Mouse (Mus musculus) hindbrain, embryonic 13.5 days (tissue): ENCODE data around the gene Tmem170b. TPM values are rescaled to one million over a fixed set of nuclear protein-coding genes. Genes with fewer than 3 reads are reported as not detected.

Source experiments
- ATAC-seq: fragments of 200-750 bp; cut with Nextera tagmentation; 2 replicates; pipeline ENCODE4 v1.8.0; 2017; ENCODE audit warnings: moderate TSS enrichment; ENCODE audit not compliant: low FRiP score
- H3K27ac ChIP-seq: fragments of 300-500 bp; sonication (generic); 2 replicates; pipeline ENCODE4 v1.5.1; 2015; ENCODE audit warnings: inconsistent platforms, mild to moderate bottlenecking, moderate library complexity
- H3K27me3 ChIP-seq: fragments of 300-500 bp; sonication (generic); 2 replicates; pipeline ENCODE4 v1.6.1; 2015; ENCODE audit warnings: mild to moderate bottlenecking, inconsistent platforms
- H3K36me3 ChIP-seq: fragments of 300-500 bp; sonication (generic); 2 replicates; pipeline ENCODE4 v1.6.1; 2015; ENCODE audit warnings: mild to moderate bottlenecking, inconsistent platforms
- H3K4me1 ChIP-seq: fragments of 300-500 bp; sonication (generic); replicated peaks from 2 replicates; pipeline ENCODE4 v1.6.1; 2015; ENCODE audit warnings: inconsistent platforms
- H3K4me2 ChIP-seq: fragments of 300-500 bp; sonication (generic); 2 replicates; pipeline ENCODE4 v1.6.1; 2015; ENCODE audit warnings: inconsistent platforms, mild to moderate bottlenecking, moderate library complexity
- H3K4me3 ChIP-seq: fragments of 300-500 bp; sonication (generic); 2 replicates; pipeline ENCODE4 v1.5.1; 2015; ENCODE audit warnings: mild to moderate bottlenecking, inconsistent platforms
- H3K9ac ChIP-seq: fragments of 300-500 bp; sonication (generic); 2 replicates; pipeline ENCODE4 v1.6.1; 2015; ENCODE audit warnings: mild to moderate bottlenecking, inconsistent platforms
- H3K9me3 ChIP-seq: fragments of 300-500 bp; sonication (generic); 2 replicates; pipeline ENCODE4 v1.6.1; 2016; ENCODE audit warnings: inconsistent platforms
- WGBS: fragments of 180-500 bp; shearing (Covaris S2); methylation state at CpG from one replicate; pipeline ENCODE4 v1.1.7; 2015; 5-methylcytosine and 5-hydroxymethylcytosine counted together
- polyA plus RNA-seq: library from polyadenylated mRNA; unstranded; fragments of >200 nt; fragmentation: Nextera tagmentation; extraction: Ambion mirVana; gene quantifications from 2 replicates; pipeline ENCODE4 v1.2.1, GENCODE M21; 2015

Gene Tmem170b
- polyA plus RNA-seq, 1 experiment from 2014 or later = 37.8 TPM

- Histone ChIP-seq H3K4me3 (no peak overlapping the region), H3K27ac (no peak overlapping the region)
- 87% methylated on average over 4 of the region's 4 CpGs for WGBS
These were observed 20.8 kb upstream of the Tmem170b start for GRCm38 (mm10) chr13:41584896-41585295.

GRCm38 (mm10) chr13:41596678-41597077 lies 9.0 kb upstream of the Tmem170b start:
- no peak overlapping the region for H3K9ac ChIP-seq
- no peak overlapping the region for H3K4me3 ChIP-seq
- WGBS = 77% methylated on average over 2 of the region's 2 CpGs
- H3K4me1 ChIP-seq = no peaks in the 10 kb centered on the region
- no peaks in the 10 kb centered on the region for H3K9me3 ChIP-seq
- ATAC-seq = no peak
- H3K36me3 ChIP-seq = no peaks in the 10 kb centered on the region
- H3K27me3 ChIP-seq = no peaks in the 10 kb centered on the region
- no peak overlapping the region for H3K27ac ChIP-seq
- H3K4me2 ChIP-seq = no peak overlapping the region

More at GRCm38 (mm10) chr13:41584896-41585295, 20.8 kb upstream of the Tmem170b start:
- no peak for ATAC-seq
- Histone ChIP-seq H3K36me3 (no peaks in the 10 kb centered on the region), H3K4me2 (no peak overlapping the region), H3K9ac (no peak overlapping the region), H3K27me3 (no peaks in the 10 kb centered on the region), H3K4me1 (no peaks in the 10 kb centered on the region), H3K9me3 (no peaks in the 10 kb centered on the region)

- Histone ChIP-seq H3K9ac (no peak overlapping the region), H3K36me3 (no peaks in the 10 kb centered on the region), H3K4me2 (no peak overlapping the region), H3K27ac (no peak overlapping the region), H3K9me3 (no peaks in the 10 kb centered on the region), H3K4me3 (no peak overlapping the region), H3K4me1 (peaks cover 4% of the 10 kb centered on the region; the same call in 1 of the 2 replicates), H3K27me3 (no peaks in the 10 kb centered on the region)
- 83% methylated on average over 4 of the region's 4 CpGs for WGBS
- no peak for ATAC-seq
These were observed 5.7 kb upstream of the Tmem170b start for GRCm38 (mm10) chr13:41599977-41600376.

- no peak overlapping the region for H3K4me2 ChIP-seq
- no peak overlapping the region for H3K4me3 ChIP-seq
- no peaks in the 10 kb centered on the region for H3K9me3 ChIP-seq
- WGBS = 82% methylated on average over 3 of the region's 3 CpGs
- no peak for ATAC-seq
- H3K36me3 ChIP-seq = no peaks in the 10 kb centered on the region
- no peak overlapping the region for H3K9ac ChIP-seq
- H3K4me1 ChIP-seq = peaks cover 4% of the 10 kb centered on the region; the same call in 1 of the 2 replicates
- H3K27me3 ChIP-seq = no peaks in the 10 kb centered on the region
- H3K27ac ChIP-seq = no peak overlapping the region
These were observed 4.7 kb upstream of the Tmem170b start for GRCm38 (mm10) chr13:41601056-41601455.

- Histone ChIP-seq H3K27ac (no peak overlapping the region), H3K9ac (no peak overlapping the region), H3K9me3 (no peaks in the 10 kb centered on the region), H3K4me1 (peaks cover 26% of the 10 kb centered on the region), H3K27me3 (no peaks in the 10 kb centered on the region), H3K4me3 (no peak overlapping the region), H3K36me3 (no peaks in the 10 kb centered on the region), H3K4me2 (no peak overlapping the region)
- WGBS = 84% methylated on average over 5 of the region's 5 CpGs
- no peak for ATAC-seq
These were observed 1.7 kb upstream of the Tmem170b start for GRCm38 (mm10) chr13:41603921-41604466.

GRCm38 (mm10) chr13:41606081-41607000 lies 634 bp downstream of the Tmem170b start:
- H3K9ac ChIP-seq = peak overlapping the region; percentile 98
- H3K4me1 ChIP-seq = peaks cover 28% of the 10 kb centered on the region
- no peaks in the 10 kb centered on the region for H3K27me3 ChIP-seq
- no peaks in the 10 kb centered on the region for H3K9me3 ChIP-seq
- H3K27ac ChIP-seq = peak overlapping the region; percentile 94
- peak overlapping the region; percentile 79 for H3K4me2 ChIP-seq
- peak; percentile 58 for ATAC-seq
- H3K36me3 ChIP-seq = no peaks in the 10 kb centered on the region
- 2% methylated on average over 61 of the region's 67 CpGs for WGBS
- H3K4me3 ChIP-seq = peak overlapping the region; percentile 95

GRCm38 (mm10) chr13:41607589-41607988 lies 1.9 kb downstream of the Tmem170b start:
- H3K4me2 ChIP-seq = peak overlapping the region; percentile 79
- H3K4me3 ChIP-seq = peak overlapping the region; percentile 95
- WGBS = 65% methylated on average over 3 of the region's 3 CpGs
- no peaks in the 10 kb centered on the region for H3K9me3 ChIP-seq
- no peak overlapping the region for H3K27ac ChIP-seq
- no peak for ATAC-seq
- no peaks in the 10 kb centered on the region for H3K36me3 ChIP-seq
- peaks cover 34% of the 10 kb centered on the region for H3K4me1 ChIP-seq
- H3K27me3 ChIP-seq = no peaks in the 10 kb centered on the region
- peak overlapping the region; percentile 64 for H3K9ac ChIP-seq

- peak overlapping the region; percentile 13; the same call in 1 of the 2 replicates for H3K4me2 ChIP-seq
- H3K4me1 ChIP-seq = peaks cover 36% of the 10 kb centered on the region
- H3K9ac ChIP-seq = no peak overlapping the region
- H3K4me3 ChIP-seq = no peak overlapping the region
- no peaks in the 10 kb centered on the region for H3K9me3 ChIP-seq
- ATAC-seq = no peak
- H3K27me3 ChIP-seq = no peaks in the 10 kb centered on the region
- H3K36me3 ChIP-seq = no peaks in the 10 kb centered on the region
- WGBS = 84% methylated on average over 2 of the region's 2 CpGs
- no peak overlapping the region for H3K27ac ChIP-seq
These were observed 2.9 kb downstream of the Tmem170b start for GRCm38 (mm10) chr13:41608559-41608958.

GRCm38 (mm10) chr13:41611046-41611445 lies 5.3 kb downstream of the Tmem170b start:
- H3K36me3 ChIP-seq = no peaks in the 10 kb centered on the region
- H3K27ac ChIP-seq = no peak overlapping the region
- H3K4me1 ChIP-seq = peaks cover 40% of the 10 kb centered on the region
- H3K4me3 ChIP-seq = no peak overlapping the region
- 94% methylated on average over 1 of the region's 1 CpGs for WGBS
- no peak overlapping the region for H3K4me2 ChIP-seq
- H3K9ac ChIP-seq = no peak overlapping the region
- no peaks in the 10 kb centered on the region for H3K9me3 ChIP-seq
- H3K27me3 ChIP-seq = no peaks in the 10 kb centered on the region
- no peak for ATAC-seq

- Histone ChIP-seq H3K4me2 (no peak overlapping the region), H3K4me1 (peaks cover 17% of the 10 kb centered on the region), H3K36me3 (no peaks in the 10 kb centered on the region), H3K9ac (no peak overlapping the region), H3K27ac (no peak overlapping the region), H3K27me3 (no peaks in the 10 kb centered on the region), H3K4me3 (no peak overlapping the region), H3K9me3 (no peaks in the 10 kb centered on the region)
- ATAC-seq = no peak
- whole genome bisulfite sequencing = 80% methylated on average over 2 of the region's 2 CpGs
These were observed 8.8 kb downstream of the Tmem170b start for GRCm38 (mm10) chr13:41614539-41614938.

- no peaks in the 10 kb centered on the region for H3K27me3 ChIP-seq
- no peak overlapping the region for H3K4me3 ChIP-seq
- H3K9me3 ChIP-seq = no peaks in the 10 kb centered on the region
- H3K9ac ChIP-seq = no peak overlapping the region
- H3K27ac ChIP-seq = no peak overlapping the region
- peaks cover 18% of the 10 kb centered on the region for H3K4me1 ChIP-seq
- H3K4me2 ChIP-seq = no peak overlapping the region
- 44% methylated on average over 5 of the region's 5 CpGs for WGBS
- H3K36me3 ChIP-seq = no peaks in the 10 kb centered on the region
- no peak for ATAC-seq
These were observed 9.3 kb downstream of the Tmem170b start for GRCm38 (mm10) chr13:41614982-41615381.

- no peaks in the 10 kb centered on the region for H3K9me3 ChIP-seq
- no peak overlapping the region for H3K4me2 ChIP-seq
- H3K4me3 ChIP-seq = no peak overlapping the region
- ATAC-seq = no peak
- WGBS = 93% methylated on average over 4 of the region's 4 CpGs
- no peak overlapping the region for H3K27ac ChIP-seq
- H3K36me3 ChIP-seq = no peaks in the 10 kb centered on the region
- peaks cover 9% of the 10 kb centered on the region for H3K4me1 ChIP-seq
- no peaks in the 10 kb centered on the region for H3K27me3 ChIP-seq
- H3K9ac ChIP-seq = no peak overlapping the region
These were observed 13.8 kb downstream of the Tmem170b start for GRCm38 (mm10) chr13:41619470-41619869.
